Mouse (Mus musculus): Measurements from ENCODE around the gene Cwh43.
"Not testable (repeated sequence)": the region's sequence is repeated elsewhere in the genome, so short reads cannot be mapped to it uniquely, and the experiment has no call there.

The Cwh43 gene

GRCm38 (mm10) chr5:73480700-73481099, 74.8 kb downstream of the Cwh43 start, which contains the start of gene Dcun1d4:
Dcun1d4 (plus strand) TSS chr5:73481000.
- DNase-seq = no peak

DNA sequence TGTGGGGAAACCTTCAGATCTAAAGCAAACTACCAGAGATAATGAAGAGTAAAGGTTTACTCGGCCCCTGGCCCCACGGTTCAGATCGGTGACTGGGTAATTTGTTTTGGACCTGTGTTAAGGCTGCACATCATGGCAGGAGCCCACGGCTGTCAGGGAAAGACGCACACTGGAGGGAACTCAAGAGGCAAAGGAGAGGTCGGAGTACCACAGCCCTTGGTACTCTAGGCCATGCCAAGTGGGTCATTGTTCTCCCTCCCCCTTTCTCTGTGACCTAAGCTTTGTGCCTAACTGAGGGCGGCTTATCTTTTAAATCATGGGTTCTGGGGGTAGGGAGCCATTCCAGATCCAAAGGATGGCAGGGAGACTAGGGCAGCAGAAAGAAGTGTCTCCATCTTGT, 75.5 kb downstream of the Cwh43 start:
- no peak for DNase-seq

- DNase-seq = not testable (repeated sequence)
These were observed 76.5 kb downstream of the Cwh43 start for GRCm38 (mm10) chr5:73482381-73482780.

GRCm38 (mm10) chr5:73484016-73484615, 78.2 kb downstream of the Cwh43 start:
- no peak for DNase-seq

DNA sequence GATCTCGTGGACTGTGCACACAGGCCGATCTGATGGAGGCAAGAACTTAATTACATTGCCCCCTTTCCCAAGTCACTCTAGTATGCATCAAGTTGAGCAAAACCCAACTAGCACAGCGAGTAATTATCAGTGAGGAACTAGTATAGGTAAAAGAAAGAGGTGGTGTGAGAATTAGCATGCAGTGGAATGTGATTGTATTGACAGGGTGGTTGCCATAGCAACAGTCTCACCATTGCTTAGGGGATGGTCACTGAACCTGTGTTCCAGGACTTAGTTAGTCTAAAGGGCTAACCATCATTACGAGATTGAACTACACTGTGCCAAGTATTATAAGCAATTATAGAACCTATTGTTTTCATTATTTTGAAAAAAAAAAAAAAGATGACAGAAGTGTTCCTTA, 80.6 kb downstream of the Cwh43 start:
- DNase-seq = no peak

GRCm38 (mm10) chr5:73489915-73490314, 84.0 kb downstream of the Cwh43 start:
- peak; percentile 14 for DNase-seq

- DNase-seq = peak; percentile 100
These were observed 84.8 kb downstream of the Cwh43 start for GRCm38 (mm10) chr5:73490596-73491073.

DNA sequence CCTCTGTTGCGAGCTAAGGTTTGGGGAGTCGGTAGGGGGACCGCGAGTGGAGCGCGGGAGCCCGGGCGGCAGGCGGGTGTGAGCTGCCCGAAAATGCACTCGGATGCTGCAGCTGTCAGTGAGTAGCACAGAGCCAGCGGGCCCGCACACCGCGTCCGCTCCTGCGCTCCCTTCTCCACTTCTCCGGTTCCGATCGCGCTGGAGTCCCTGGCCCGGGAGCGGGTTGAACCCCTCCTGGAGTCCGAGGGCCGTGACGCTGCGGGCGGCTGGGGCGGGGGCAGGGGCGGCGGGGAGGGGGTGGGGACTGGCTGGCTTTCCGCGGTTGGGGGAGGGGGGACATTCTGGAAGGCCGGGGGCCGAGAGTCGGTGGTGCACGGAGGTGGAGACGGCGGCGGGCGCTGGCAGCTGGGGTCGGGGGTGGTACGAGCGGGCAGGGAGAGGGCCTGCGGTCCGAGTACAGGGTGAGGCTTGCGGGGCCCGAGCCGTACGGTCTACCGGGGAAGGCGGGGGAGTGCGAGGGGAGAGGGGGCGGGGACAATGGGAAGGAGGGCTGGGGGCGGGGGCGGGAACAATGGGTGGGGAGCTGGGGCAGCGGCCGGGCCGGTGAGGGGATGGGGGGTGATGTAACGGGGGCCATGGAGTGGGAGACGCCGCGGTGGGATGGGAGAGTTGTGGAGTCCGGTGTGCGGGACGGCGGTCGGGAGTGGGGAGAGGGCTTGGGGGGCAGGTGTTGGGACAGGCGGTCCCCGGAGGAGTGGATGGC, 85.4 kb downstream of the Cwh43 start:
- no peak for DNase-seq

GRCm38 (mm10) chr5:73491837-73492720, 86.2 kb downstream of the Cwh43 start:
- DNase-seq = peak; percentile 93

DNA sequence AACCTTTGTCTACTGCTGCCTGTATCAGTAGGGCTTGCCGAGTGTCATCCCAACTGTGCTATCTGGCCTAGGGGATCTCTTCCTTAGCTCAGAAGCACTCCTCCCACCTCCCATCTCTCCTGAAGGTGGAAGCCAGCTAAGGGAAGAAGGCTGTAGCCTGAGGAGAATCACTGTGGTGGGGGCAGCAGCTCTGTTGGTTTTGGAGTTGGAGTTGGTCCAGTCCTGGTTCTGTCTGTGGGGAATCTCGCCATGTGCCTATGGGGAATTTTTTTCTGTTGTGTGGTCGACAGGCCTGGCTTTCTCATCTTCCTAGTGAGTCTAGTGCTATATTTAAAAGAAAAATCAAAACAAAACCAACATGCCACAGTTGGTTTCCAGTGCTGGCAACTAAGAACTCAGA, 91.5 kb downstream of the Cwh43 start:
- no peak for DNase-seq

- peak; percentile 59 for DNase-seq
These were observed 92.7 kb downstream of the Cwh43 start for GRCm38 (mm10) chr5:73498559-73498958.

DNA sequence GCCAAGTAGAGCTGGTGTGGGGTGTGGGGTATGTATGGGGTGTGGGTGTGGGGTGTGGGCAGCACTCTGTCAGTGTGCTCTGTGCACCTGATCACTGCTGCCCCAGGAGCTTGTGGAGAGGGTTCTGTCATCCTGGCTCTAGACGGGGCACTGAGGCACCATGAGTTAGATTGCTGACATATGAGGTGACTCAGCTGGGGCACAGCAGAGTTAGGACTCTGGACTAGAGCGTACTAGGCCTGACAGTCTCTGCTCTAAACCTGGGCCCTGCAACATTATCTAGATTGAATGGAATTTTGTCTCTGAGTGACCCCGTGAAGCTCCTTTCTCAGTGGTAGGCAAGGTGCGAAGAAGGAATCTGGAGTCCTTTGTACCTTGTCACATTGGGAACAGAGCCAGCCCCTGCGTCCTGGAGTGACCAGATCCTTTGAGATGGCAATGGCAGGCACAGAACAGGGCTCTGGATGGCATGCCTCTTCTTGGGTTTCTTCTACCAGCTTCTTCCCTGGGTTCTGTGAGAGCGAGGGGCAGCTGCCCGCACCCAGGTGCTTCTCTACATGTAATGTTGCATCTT, 95.1 kb downstream of the Cwh43 start:
- DNase-seq = no peak

GRCm38 (mm10) chr5:73502422-73502821, 96.5 kb downstream of the Cwh43 start:
- no peak for DNase-seq
